Mouse (Mus musculus) liver, adult 2 months (tissue): ENCODE measurements around the gene Ptprk. TPM values are rescaled to one million over a fixed set of nuclear protein-coding genes. Genes with fewer than 3 reads are reported as not detected.

Experiments used
- DNase-seq: peaks from one replicate; pipeline ENCODE4 v3.0.0-alpha.2; 2011; ENCODE audit warnings: low read depth, low spot score; ENCODE audit errors: extremely low read depth
- H3K27ac ChIP-seq: fragments of 200-500 bp; replicated peaks from 2 replicates; pipeline ENCODE4 v1.5.1; 2012; ENCODE audit warnings: low read depth, mild to moderate bottlenecking, control low read depth, inconsistent platforms, low read length; ENCODE audit not compliant: insufficient read depth
- H3K27me3 ChIP-seq: fragments of 200-500 bp; 2 replicates; pipeline ENCODE4 v1.6.1; 2012; ENCODE audit warnings: mild to moderate bottlenecking, moderate library complexity, low read length, inconsistent platforms; ENCODE audit not compliant: control insufficient read depth, insufficient read depth
- H3K36me3 ChIP-seq: fragments of 200-500 bp; 2 replicates; pipeline ENCODE4 v1.6.1; 2012; ENCODE audit warnings: low read length, inconsistent platforms; ENCODE audit not compliant: control insufficient read depth, insufficient read depth
- H3K4me1 ChIP-seq: fragments of 200-500 bp; 2 replicates; pipeline ENCODE4 v1.6.1; 2011; ENCODE audit warnings: low read length; ENCODE audit not compliant: control insufficient read depth, insufficient read depth
- H3K4me3 ChIP-seq: fragments of 200-500 bp; 2 replicates; pipeline ENCODE4 v1.5.1; 2011; ENCODE audit warnings: low read depth, mild to moderate bottlenecking, control low read depth, low read length, moderate library complexity; ENCODE audit not compliant: insufficient read depth
- H3K79me2 ChIP-seq: fragments of 200-500 bp; 2 replicates; pipeline ENCODE4 v1.6.1; 2012; ENCODE audit warnings: inconsistent platforms, mild to moderate bottlenecking, low read length, moderate library complexity; ENCODE audit not compliant: control insufficient read depth, insufficient read depth
- H3K9ac ChIP-seq: fragments of 200-500 bp; 2 replicates; pipeline ENCODE4 v1.6.1; 2012; ENCODE audit warnings: low read depth, mild to moderate bottlenecking, control low read depth, inconsistent platforms, low read length
- CTCF ChIP-seq: fragments of 200-500 bp; IDR thresholded peaks from 2 replicates; pipeline ENCODE4 v1.5.1; 2011; ENCODE audit warnings: low read depth, low read length, control low read depth
- POLR2A ChIP-seq: fragments of 200-500 bp; IDR thresholded peaks from 2 replicates; pipeline ENCODE4 v1.6.1; 2011; ENCODE audit warnings: low read length, control low read depth; ENCODE audit not compliant: insufficient read depth; ENCODE audit errors: extremely low read depth
- WGBS: fragments of 180-500 bp; shearing (Covaris S2); methylation state at CpG from one replicate; pipeline ENCODE4 v1.1.7; 2018; 5-methylcytosine and 5-hydroxymethylcytosine counted together
- polyA plus RNA-seq: library from polyadenylated mRNA; depleted of rRNA; stranded (reverse); fragments of >200 nt; gene quantifications from 2 replicates; pipeline ENCODE4 v1.2.3, GENCODE M21; 2012
- total RNA-seq: library from RNA; depleted of rRNA; stranded (reverse); fragments of >200 nt; gene quantifications from 2 replicates; pipeline ENCODE4 v1.2.3, GENCODE M21; 2014

Ptprk gene
- total and polyA plus RNA-seq, 2 experiments = 23.2 to 47.5 TPM

DNA sequence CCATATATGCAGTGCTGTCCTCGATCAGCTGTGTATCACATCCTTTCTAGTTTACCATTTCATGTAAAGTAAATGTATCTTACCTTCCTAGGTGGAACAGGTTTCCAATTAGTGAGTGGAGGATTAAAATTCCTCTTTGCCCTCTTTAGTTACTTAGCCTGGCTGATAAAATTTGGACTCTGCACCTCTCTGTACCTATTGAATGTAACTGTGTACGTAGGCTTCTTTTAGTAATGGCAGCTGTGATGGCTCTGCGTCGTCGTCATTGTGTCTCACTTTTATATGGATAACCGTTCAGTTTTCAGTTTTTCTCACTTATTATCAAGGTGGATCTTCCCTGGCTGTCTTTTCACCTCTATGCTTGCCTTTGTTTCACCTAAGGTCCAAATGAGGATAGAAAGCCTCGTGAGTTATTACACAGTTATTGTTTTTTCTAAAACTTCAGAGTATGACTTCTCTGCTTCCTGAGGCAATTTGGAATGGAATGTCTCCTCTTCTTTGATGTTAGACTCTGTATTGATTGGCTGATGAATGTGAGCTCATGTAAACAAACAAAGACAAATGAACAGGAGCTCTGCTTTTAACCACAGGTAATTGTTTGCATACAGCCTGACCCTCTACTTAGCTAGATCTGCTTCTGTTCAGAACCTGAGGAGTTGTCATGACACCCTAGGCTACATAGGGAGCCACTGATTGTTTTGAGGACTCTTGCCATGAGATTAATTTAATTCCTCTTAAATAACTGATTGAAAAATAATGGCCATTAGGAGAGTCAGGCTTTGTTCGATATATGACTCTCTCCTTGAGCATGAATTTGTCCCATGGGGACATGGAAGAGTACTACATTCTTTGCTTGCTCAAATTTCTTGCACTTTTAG is 197.3 kb downstream of the Ptprk start:
- DNase-seq = peak; percentile 75
- no peak for TF ChIP-seq CTCF
- TF ChIP-seq POLR2A = no peak
- H3K4me3 ChIP-seq = no peak overlapping the region
- no peaks in the 10 kb centered on the region for H3K27me3 ChIP-seq
- WGBS = 41% methylated on average over 8 of the region's 8 CpGs
- H3K79me2 ChIP-seq = no peaks in the 10 kb centered on the region; the same call in 1 of the 2 replicates
- H3K36me3 ChIP-seq = peaks cover 2% of the 10 kb centered on the region; the same call in 1 of the 2 replicates
- H3K27ac ChIP-seq = no peak overlapping the region
- H3K4me1 ChIP-seq = peaks cover 2% of the 10 kb centered on the region
- no peak overlapping the region for H3K9ac ChIP-seq

DNA sequence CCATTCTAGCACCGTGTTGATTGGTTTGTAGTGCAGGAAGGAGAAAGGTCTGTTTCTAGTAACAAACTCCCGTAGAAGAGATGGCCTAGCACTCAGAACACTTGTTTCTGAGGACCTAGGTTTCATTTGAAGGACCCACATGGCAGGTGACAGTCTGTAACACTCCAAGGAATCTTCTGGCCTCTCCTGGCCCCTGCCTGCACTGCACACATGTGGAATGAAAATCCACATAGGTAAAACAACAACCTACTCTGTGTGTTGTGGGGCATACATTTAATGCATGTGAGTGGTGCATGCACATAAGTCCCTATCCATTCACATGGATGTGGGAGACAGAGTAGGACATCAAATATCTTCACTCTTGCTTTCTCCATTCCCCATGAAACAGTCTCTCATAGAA is 204.1 kb downstream of the Ptprk start:
- no peak for TF ChIP-seq POLR2A
- TF ChIP-seq CTCF = no peak
- Histone ChIP-seq H3K4me3 (no peak overlapping the region), H3K4me1 (no peaks in the 10 kb centered on the region; the same call in 1 of the 2 replicates), H3K79me2 (no peaks in the 10 kb centered on the region; the same call in 1 of the 2 replicates), H3K36me3 (no peaks in the 10 kb centered on the region), H3K27ac (no peak overlapping the region), H3K27me3 (no peaks in the 10 kb centered on the region), H3K9ac (no peak overlapping the region)
- 89% methylated on average over 2 of the region's 2 CpGs for WGBS
- DNase-seq = no peak

- Histone ChIP-seq H3K9ac (no peak overlapping the region), H3K27me3 (no peaks in the 10 kb centered on the region)
Observed at GRCm38 (mm10) chr10:28297531-28297930, 222.9 kb downstream of the Ptprk start.

DNA sequence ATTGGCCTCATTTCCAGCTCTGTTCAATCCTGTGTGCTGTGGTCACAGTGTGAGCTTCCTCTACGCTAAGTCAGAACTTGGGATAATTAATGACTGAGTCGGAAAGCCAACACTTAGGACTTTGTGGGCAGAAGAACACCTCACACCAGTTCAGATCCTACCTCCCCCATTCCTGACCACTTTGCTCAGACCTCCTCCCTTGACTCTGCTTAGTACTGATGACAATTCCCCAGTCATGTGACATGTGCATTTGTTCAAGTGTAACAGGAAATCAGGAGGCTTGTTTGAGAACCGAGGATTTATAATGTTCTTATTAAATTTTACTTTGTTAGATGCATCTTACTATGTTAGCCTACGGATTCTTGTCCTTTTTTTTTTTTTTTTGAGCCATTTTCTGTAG is 224.6 kb downstream of the Ptprk start:
- DNase-seq = no peak
- TF ChIP-seq CTCF (no peak), POLR2A (no peak)
- Histone ChIP-seq H3K27me3 (no peaks in the 10 kb centered on the region), H3K27ac (no peak overlapping the region), H3K9ac (no peak overlapping the region), H3K36me3 (no peaks in the 10 kb centered on the region), H3K4me3 (no peak overlapping the region), H3K4me1 (peaks cover 2% of the 10 kb centered on the region; the same call in 1 of the 2 replicates), H3K79me2 (peaks cover 4% of the 10 kb centered on the region; the same call in 1 of the 2 replicates)
- 91% methylated on average over 4 of the region's 4 CpGs for WGBS

More at GRCm38 (mm10) chr10:28297531-28297930, 222.9 kb downstream of the Ptprk start:
- 7% methylated on average over 1 of the region's 1 CpGs for WGBS
- Histone ChIP-seq H3K79me2 (peaks cover 4% of the 10 kb centered on the region; the same call in 1 of the 2 replicates), H3K27ac (no peak overlapping the region), H3K4me1 (peaks cover 2% of the 10 kb centered on the region; the same call in 1 of the 2 replicates), H3K36me3 (no peaks in the 10 kb centered on the region), H3K4me3 (no peak overlapping the region)
- TF ChIP-seq POLR2A (no peak), CTCF (no peak)
- DNase-seq = peak; percentile 79

GRCm38 (mm10) chr10:28303856-28304255 is 229.2 kb downstream of the Ptprk start:
- no peak for DNase-seq
- TF ChIP-seq CTCF = no peak
- no peak for TF ChIP-seq POLR2A
- no peaks in the 10 kb centered on the region for H3K36me3 ChIP-seq
- no peaks in the 10 kb centered on the region for H3K27me3 ChIP-seq
- no peak overlapping the region for H3K27ac ChIP-seq
- no peak overlapping the region for H3K4me3 ChIP-seq
- H3K4me1 ChIP-seq = no peaks in the 10 kb centered on the region; the same call in 1 of the 2 replicates
- H3K9ac ChIP-seq = no peak overlapping the region
- H3K79me2 ChIP-seq = peaks cover 4% of the 10 kb centered on the region; the same call in 1 of the 2 replicates
